Mouse (Mus musculus) adrenal gland, postnatal 25 days (tissue): Measurements from ENCODE around the gene Gpc6. TPM values are rescaled to one million over a fixed set of nuclear protein-coding genes. Genes with fewer than 3 reads are reported as not detected.

Experiments used
- DNase-seq: peaks from one replicate; pipeline ENCODE4 v3.0.0; 2021; ENCODE audit warnings: mixed read lengths
- total RNA-seq: library from RNA; stranded (reverse); gene quantifications from 2 replicates; pipeline ENCODE4 v1.2.3, GENCODE M21; 2021

Gene Gpc6
- total RNA-seq, 1 experiment from 2014 or later: 12.1 TPM

DNA sequence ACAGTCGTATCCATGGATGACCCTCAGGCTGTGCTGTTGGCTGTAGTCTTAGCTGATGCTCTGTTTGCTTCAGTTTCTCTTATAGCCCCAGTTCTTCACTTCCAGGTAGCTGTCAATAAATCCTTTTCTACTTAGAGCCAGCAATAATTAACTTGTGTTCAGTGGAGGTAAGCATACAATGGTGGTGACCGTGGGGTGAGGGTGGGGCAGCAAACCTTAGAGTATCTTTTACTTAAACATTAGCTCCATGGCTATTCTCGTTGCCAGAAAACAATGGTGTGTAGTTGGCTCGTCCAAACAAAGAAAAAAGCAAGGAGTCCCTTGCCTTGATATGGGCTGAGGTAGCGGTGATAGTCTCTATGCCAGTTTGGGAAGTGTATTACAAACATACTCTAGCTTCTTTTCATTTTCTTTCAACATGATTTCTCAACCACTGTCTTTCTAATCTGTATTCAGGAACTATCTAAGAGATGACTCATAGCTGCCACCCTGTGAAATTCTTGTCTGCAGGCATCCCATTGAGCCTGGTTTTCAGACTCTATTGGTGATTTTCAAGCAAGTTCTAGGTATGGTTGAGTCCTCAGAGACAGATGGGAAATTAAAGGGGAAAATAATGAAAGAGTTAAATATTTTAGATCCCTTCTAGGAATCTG lies 22.9 kb downstream of the Gpc6 start:
- no peak for DNase-seq

GRCm38 (mm10) chr14:116957154-116957553 lies 32.0 kb downstream of the Gpc6 start:
- DNase-seq: no peak

DNA sequence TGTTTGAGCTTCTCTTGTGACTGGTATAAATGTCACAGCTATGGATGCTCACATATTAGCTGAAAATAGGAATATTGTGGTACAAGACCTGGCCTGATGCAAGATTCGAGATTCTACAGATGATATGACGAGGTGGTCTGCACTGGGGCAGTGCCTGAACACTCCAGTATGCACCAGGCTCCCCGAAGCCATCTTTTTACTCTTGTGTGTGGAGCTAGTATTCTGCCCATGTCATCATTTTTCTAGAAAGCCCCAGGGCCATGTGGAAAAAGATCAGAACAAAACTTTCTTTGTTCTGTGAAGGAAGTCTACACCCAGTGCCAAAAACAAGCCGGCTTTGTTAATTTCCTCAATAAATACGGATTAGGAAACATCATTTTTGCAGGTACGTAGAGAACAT lies 39.7 kb downstream of the Gpc6 start:
- DNase-seq: no peak

- no peak for DNase-seq
These were observed 49.6 kb downstream of the Gpc6 start for GRCm38 (mm10) chr14:116974708-116975107.

GRCm38 (mm10) chr14:116975224-116975623 lies 50.1 kb downstream of the Gpc6 start:
- no peak for DNase-seq

DNA sequence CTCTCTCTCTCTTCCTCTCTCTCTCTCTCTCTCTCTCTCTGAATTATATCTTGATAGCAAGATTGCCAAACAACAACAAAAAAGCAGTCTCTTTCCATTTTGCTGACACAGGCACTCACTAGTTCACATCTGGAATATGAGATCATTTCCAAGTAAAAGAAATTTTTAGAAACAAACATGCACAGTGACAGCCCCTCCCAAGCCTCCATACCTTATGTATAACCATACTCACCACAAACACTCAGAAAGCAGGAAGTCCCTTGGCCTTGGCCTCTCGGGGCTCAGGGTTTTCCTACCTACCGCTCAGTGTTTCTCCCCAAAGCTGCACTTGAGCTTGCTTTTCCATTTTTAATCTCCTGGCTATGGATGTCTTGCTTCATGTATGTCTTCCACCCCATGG lies 52.1 kb downstream of the Gpc6 start:
- no peak for DNase-seq

DNA sequence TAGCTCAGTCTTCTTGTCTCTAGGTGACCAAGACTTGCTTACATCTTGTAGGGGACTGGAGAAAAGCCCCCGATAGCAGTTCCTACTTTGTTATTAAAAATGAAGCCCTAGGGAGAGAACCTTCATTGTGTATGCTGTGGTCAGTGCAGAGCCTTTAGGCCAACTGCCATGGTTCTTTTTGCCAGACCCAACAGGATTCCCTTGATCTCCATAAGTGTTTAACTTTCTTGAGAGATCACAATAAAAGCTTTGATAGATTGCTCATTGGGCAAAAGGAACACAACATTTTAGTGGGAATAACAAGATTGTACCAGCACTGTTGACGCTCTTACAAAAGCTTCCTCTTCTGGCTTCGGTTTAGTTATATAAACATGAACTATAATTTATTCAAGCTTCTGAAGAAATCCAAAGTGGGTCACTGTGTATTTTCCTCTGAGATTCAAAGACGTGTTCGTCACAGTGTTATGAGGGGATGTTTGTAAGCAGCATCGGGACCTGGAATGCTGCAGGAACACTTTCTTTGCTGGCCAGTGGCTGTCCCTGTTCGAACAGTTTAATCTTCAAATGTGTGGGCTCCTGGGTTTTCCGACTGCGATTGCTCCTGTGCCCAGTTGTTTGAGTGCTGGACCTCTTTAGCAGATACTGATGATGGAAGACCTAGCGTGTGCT lies 54.7 kb downstream of the Gpc6 start:
- no peak for DNase-seq

GRCm38 (mm10) chr14:116981711-116982110 lies 56.6 kb downstream of the Gpc6 start:
- no peak for DNase-seq

DNA sequence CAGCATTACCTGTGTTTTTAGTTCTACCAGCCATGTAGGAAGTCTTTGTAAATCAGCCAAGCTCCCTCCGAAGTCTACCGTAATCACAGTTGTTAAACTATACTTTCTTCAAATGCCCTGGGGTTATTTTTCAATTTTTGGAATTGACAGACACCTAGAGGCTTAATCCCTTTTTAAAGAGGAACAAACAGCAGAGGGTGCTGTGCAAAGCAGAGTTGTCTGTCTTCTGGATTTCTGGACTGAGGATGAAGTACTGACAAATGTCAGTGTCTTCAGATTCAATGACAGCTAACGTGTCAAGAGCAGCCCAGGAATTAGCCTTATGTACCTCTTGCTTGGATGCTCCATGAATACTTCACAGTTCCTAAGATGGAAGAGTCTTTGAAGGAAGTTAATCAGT lies 62.2 kb downstream of the Gpc6 start:
- no peak for DNase-seq

DNA sequence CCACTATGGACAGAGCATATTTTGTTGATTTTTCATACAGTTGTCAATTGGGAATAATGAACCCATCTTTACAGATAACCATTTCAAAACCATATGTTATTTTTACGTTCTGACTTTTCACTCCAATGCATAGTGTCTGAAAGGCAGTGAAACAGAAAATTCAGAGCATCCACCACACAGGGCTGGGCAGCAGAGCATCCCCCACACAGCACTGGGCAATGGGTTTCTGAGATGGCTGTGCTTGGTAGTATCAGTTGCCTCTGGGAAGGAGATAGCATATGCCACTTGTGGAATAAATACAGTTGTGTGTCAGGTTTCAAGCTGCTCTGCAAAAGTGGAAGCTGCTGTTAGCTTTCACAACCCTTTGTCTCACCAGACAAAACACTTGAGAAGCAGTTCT lies 75.3 kb downstream of the Gpc6 start:
- no peak for DNase-seq

- no peak for DNase-seq
These were observed 77.2 kb downstream of the Gpc6 start for GRCm38 (mm10) chr14:117002313-117002712.

GRCm38 (mm10) chr14:117008781-117009180 lies 83.7 kb downstream of the Gpc6 start:
- DNase-seq: no peak

DNA sequence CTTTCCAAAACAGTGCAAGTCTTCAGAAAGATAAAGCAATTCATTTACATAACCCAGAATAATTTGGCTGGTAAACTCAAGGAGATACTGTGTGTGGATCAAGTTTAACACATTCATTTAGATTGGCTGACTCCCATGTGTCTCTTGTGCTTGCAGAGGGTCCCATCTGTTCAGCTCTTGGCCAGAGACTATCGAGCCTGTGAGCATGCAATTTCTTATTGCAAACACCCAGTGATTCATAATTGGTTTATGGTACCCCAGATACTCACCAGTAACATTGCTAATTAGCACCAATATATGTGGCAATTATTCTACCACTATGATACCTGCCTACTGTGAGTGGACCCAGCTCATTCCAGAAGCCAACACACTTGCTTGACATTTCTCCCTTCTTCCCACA lies 87.9 kb downstream of the Gpc6 start:
- DNase-seq: no peak

- no peak for DNase-seq
These were observed 88.5 kb downstream of the Gpc6 start for GRCm38 (mm10) chr14:117013554-117014117.

GRCm38 (mm10) chr14:117015333-117015922 lies 90.3 kb downstream of the Gpc6 start:
- DNase-seq: no peak

DNA sequence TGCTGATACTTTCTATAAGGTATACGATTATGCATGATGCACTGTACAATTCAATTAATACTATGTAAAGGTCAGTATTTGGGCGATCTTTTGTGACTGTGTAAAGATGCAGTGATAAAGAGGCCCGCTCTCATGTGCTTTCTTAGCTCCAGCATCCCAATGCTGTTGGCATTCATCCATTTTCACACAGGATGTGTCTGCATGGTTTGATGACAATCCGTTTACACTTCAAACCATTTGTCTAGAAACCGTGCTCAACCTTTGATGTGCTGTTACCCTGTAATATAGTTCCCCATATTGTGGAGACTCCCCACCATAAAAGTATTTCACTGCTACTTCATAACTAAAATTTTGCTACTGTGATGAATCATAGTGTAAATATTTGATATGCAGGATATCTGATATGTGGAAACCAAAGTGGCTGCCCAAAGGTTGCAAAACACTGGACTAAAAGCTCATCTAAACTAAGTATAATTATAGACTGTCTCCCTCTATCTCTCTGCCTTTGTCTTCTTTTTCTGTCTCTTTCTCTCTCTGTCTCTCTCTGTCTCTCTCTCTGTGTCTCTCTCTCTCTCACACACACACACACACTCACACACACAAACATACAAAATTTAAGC lies 97.2 kb downstream of the Gpc6 start:
- DNase-seq: no peak

- no peak for DNase-seq
These were observed 109.0 kb downstream of the Gpc6 start for GRCm38 (mm10) chr14:117034146-117034545.

- DNase-seq: no peak
These were observed 115.9 kb downstream of the Gpc6 start for GRCm38 (mm10) chr14:117041017-117041416.

DNA sequence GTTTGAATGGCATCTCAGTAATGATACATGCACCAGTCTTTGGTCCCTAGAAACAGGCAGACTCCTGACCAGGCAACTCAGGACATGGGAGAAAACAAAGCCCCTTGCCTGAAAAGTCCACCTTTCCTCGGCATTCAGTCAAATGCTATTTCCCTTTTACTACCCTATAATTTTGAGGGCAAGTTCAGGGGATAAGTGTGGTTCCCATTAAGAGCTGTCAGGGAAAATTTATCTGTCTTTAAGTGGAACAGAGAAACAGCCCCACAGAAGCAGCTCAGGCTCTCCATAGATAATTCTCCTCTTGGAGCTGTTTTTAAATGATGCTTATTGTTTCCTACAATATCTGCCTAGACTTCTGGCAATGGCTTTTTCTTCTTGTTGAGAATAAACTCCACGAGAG lies 123.8 kb downstream of the Gpc6 start:
- DNase-seq: no peak

GRCm38 (mm10) chr14:117050877-117051276 lies 125.8 kb downstream of the Gpc6 start:
- DNase-seq: no peak

DNA sequence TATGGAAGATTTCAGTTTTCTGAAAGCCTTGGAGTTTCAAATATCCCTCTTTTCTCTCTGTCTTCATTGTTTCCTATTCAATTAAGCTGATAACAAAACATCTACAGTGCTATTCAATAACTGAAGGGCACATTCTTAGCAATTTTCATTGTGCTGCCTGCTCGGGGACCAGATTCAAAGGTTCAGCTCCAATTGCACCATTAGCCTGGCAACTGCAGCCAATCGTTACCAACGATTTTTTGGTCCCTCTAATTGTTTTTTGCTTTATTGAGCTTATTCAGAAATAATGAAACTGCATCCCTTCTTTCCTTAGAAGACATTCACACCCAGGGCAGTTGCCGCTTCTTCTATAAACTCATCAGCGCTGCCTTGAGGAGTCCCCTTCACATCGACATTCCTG lies 128.2 kb downstream of the Gpc6 start:
- DNase-seq: no peak

- no peak for DNase-seq
These were observed 130.0 kb downstream of the Gpc6 start for GRCm38 (mm10) chr14:117055134-117055533.

GRCm38 (mm10) chr14:117061078-117061477 lies 136.0 kb downstream of the Gpc6 start:
- DNase-seq: no peak
